Mouse (Mus musculus) erythroblast, embryonic 14.5 days (primary cell): ENCODE results near the gene Olfr1295. TPM values are rescaled to one million over a fixed set of nuclear protein-coding genes. Genes with fewer than 3 reads are reported as not detected.

Experiments
- H3K27me3 ChIP-seq: 2 replicates; pipeline ENCODE4 v1.6.1; 2012; ENCODE audit warnings: inconsistent platforms; ENCODE audit not compliant: control insufficient read depth
- H3K36me3 ChIP-seq: 2 replicates; pipeline ENCODE4 v1.6.1; 2012; ENCODE audit warnings: mild to moderate bottlenecking, inconsistent platforms; ENCODE audit not compliant: control insufficient read depth
- H3K4me1 ChIP-seq: 2 replicates; pipeline ENCODE4 v1.6.1; 2012; ENCODE audit warnings: inconsistent platforms; ENCODE audit not compliant: control insufficient read depth
- H3K4me3 ChIP-seq: replicated peaks from 2 replicates; pipeline ENCODE3; 2012; ENCODE audit warnings: moderate library complexity, mild to moderate bottlenecking, inconsistent platforms
- H3K9me3 ChIP-seq: 2 replicates; pipeline ENCODE4 v1.6.1; 2012; ENCODE audit warnings: low read length, inconsistent platforms, mixed read lengths; ENCODE audit not compliant: control insufficient read depth
- GATA1 ChIP-seq: IDR thresholded peaks from 2 replicates; pipeline ENCODE4 v1.6.1; 2012; ENCODE audit warnings: low read length, inconsistent platforms, mixed read lengths
- TAL1 ChIP-seq: IDR thresholded peaks from 3 replicates; pipeline ENCODE4 v1.6.1; 2012; ENCODE audit warnings: low read length, inconsistent platforms, mixed read lengths
- polyA plus RNA-seq: library from polyadenylated mRNA; stranded (reverse); fragments of >175 nt; gene quantifications from 2 replicates; pipeline ENCODE4 v1.2.3, GENCODE M21; 2012

The Olfr1295 gene
- polyA plus RNA-seq: not detected in 2 replicates

DNA sequence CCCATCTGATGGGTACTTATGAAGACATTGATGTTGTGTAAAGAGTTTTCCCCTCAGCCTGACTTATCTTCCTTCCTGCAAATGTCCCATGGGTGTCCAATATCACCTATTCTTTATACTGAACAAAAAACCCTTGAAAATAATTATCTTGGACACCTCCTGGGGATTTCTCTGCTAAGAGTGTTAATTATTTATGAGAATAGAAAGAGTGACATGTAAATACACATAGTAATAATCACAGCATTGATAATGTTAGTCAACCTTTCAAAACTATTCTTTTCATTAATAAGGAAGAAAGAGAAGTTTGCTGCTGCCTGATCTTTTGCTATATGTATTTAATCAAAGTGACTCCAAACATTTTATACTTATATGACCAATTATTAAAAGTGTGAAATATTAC, at the start of gene Olfr1295:
Olfr1295 (minus strand) TSS at position 101 of the 400 bp plus-strand sequence.
- Histone ChIP-seq H3K27me3 (no peaks in the 10 kb centered on the region), H3K36me3 (no peaks in the 10 kb centered on the region), H3K4me1 (no peaks in the 10 kb centered on the region), H3K9me3 (peaks cover 2% of the 10 kb centered on the region; the same call in 1 of the 2 replicates), H3K4me3 (no peak within 1 kb of the TSS)
- TF ChIP-seq GATA1 (no peak), TAL1 (no peak)

GRCm38 (mm10) chr2:111540191-111540590, 29.3 kb downstream of the Olfr1295 start, which contains the start of gene Olfr1294:
Gene Olfr1294, minus strand, starts transcription at chr2:111540291.
- Histone ChIP-seq H3K4me1 (no peaks in the 10 kb centered on the region), H3K36me3 (no peaks in the 10 kb centered on the region), H3K9me3 (peaks cover 3% of the 10 kb centered on the region), H3K27me3 (no peaks in the 10 kb centered on the region), H3K4me3 (no peak within 1 kb of the TSS)
- TF ChIP-seq GATA1 (no peak), TAL1 (no peak)

- Histone ChIP-seq H3K4me1 (no peaks in the 10 kb centered on the region), H3K9me3 (peaks cover 10% of the 10 kb centered on the region), H3K36me3 (no peaks in the 10 kb centered on the region), H3K27me3 (no peaks in the 10 kb centered on the region), H3K4me3 (no peak within 1 kb of the TSS)
- TF ChIP-seq TAL1 (no peak), GATA1 (no peak)
These were observed 44.6 kb downstream of the Olfr1295 start, which contains the start of gene Olfr1293-ps for GRCm38 (mm10) chr2:111524903-111525302. Gene Olfr1293-ps, plus strand, starts transcription at chr2:111525203.

DNA sequence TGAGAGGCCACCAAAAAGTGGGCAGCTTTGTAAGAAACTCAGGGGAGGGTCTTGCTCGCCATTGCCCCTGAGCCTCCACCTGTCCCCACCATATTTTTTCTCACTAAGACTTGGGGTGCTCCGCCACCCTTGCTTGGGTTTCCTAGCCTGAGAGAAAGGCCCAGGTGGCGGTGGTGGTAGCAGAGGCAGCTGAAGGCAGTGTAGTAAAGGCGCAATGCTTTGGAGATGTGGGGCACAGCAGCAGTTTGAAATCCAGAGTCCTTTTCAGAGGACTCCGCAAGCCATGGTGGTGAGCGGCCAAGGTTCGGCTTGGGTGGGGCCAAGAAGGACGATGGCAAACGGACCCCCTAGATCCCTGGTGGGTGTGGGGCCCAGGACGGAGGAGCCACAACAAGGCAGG, 52.0 kb downstream of the Olfr1295 start:
- TF ChIP-seq TAL1: no peak
- no peak for TF ChIP-seq GATA1
- H3K36me3 ChIP-seq: no peaks in the 10 kb centered on the region
- peaks cover 12% of the 10 kb centered on the region for H3K9me3 ChIP-seq
- H3K27me3 ChIP-seq: no peaks in the 10 kb centered on the region
- no peak overlapping the region for H3K4me3 ChIP-seq
- H3K4me1 ChIP-seq: no peaks in the 10 kb centered on the region

Other genes with a start within 250 kb of the Olfr1295 start
- gene Olfr1281, start 243.2 kb downstream of the Olfr1295 start, polyA plus RNA-seq: not detected in 2 replicates
- gene Olfr1282, start 233.6 kb downstream of the Olfr1295 start, polyA plus RNA-seq: not detected in 2 replicates
- gene Olfr1283, start 202.9 kb downstream of the Olfr1295 start, polyA plus RNA-seq: not detected in 2 replicates
- gene Olfr1284, start 194.2 kb downstream of the Olfr1295 start, polyA plus RNA-seq: not detected in 2 replicates
- not detected in 2 replicates for gene Olfr1286, start 146.6 kb downstream of the Olfr1295 start, polyA plus RNA-seq
- gene Olfr1287, start 120.5 kb downstream of the Olfr1295 start, polyA plus RNA-seq: not detected in 2 replicates
- not detected in 2 replicates for gene Olfr1288, start 95.6 kb downstream of the Olfr1295 start, polyA plus RNA-seq
- not detected in 2 replicates for gene Olfr1289, start 88.9 kb downstream of the Olfr1295 start, polyA plus RNA-seq
- gene Olfr1290, start 75.9 kb downstream of the Olfr1295 start, polyA plus RNA-seq: not detected in 2 replicates
- gene Olfr1291-ps1, start 72.5 kb downstream of the Olfr1295 start, polyA plus RNA-seq: 0.01 TPM in 1 of 2 replicates, not detected in the other
- gene Olfr1293-ps, start 44.5 kb downstream of the Olfr1295 start, polyA plus RNA-seq: not detected in 2 replicates
- gene Olfr1294, start 29.4 kb downstream of the Olfr1295 start, polyA plus RNA-seq: not detected in 2 replicates
- gene Olfr1297, start 56.8 kb upstream of the Olfr1295 start, polyA plus RNA-seq: 0.01 TPM in 1 of 2 replicates, not detected in the other
- not detected in 2 replicates for gene Olfr1298, start 79.5 kb upstream of the Olfr1295 start, polyA plus RNA-seq
- not detected in 2 replicates for gene Olfr1299, start 91.7 kb upstream of the Olfr1295 start, polyA plus RNA-seq
- not detected in 2 replicates for gene Olfr1301, start 181.3 kb upstream of the Olfr1295 start, polyA plus RNA-seq
- gene Olfr1302, start 207.7 kb upstream of the Olfr1295 start, polyA plus RNA-seq: not detected in 2 replicates